Mouse (Mus musculus): ENCODE measurements around the gene Srrd.

The Srrd gene

GRCm38 (mm10) chr5:112287652-112288051, 55.2 kb downstream of the Srrd start:
- no peak for DNase-seq

Measured in cerebellum, adult 11-12 months (tissue).